Mouse (Mus musculus) retina, adult 2 months (tissue): ENCODE measurements around the gene Slc25a19.

Experiments used
- DNase-seq: peaks from one replicate; pipeline ENCODE4 v3.0.0-alpha.2; 2012; ENCODE audit warnings: low read depth, low spot score

Gene Slc25a19

GRCm38 (mm10) chr11:115599722-115600121 is 28.4 kb downstream of the Slc25a19 start:
- DNase-seq = no peak

DNA sequence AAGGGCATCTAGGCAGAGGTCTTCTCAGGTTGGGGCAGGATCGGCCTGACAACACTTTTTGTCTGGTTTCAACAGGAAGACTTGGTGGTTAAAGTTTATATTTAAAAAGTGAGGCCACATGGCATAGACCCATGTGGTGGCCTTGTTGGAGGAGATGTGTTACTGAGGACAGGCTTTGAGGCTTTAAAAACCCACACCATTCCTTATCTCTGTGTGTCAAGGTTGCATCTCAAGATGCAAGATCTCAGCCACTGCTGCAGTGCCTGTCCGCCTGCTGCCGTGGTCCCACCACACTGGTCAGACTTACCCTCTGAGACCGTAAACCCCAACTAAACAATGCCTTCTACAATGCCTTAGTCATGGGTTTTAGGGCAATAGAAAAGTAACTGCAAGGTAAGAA is 29.8 kb downstream of the Slc25a19 start:
- no peak for DNase-seq

DNA sequence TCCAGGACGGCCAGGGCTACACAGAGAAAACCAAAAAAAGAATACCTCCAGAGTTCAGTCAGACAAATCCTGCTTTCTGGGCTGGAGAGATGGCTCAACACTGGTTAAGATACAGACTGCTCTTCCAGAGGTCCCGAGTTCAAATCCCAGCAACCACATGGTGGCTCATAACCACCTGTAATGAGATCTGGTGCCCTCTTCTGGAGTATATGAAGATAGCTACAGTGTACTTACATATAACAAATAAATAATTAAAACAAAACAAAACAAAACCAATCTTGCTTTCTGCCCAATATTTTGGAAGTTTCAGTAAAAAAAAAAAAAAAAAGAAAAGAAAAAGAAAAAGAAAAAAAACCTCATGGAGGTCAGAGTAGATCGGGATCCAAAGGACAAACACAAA is 32.9 kb downstream of the Slc25a19 start:
- DNase-seq = no peak

DNA sequence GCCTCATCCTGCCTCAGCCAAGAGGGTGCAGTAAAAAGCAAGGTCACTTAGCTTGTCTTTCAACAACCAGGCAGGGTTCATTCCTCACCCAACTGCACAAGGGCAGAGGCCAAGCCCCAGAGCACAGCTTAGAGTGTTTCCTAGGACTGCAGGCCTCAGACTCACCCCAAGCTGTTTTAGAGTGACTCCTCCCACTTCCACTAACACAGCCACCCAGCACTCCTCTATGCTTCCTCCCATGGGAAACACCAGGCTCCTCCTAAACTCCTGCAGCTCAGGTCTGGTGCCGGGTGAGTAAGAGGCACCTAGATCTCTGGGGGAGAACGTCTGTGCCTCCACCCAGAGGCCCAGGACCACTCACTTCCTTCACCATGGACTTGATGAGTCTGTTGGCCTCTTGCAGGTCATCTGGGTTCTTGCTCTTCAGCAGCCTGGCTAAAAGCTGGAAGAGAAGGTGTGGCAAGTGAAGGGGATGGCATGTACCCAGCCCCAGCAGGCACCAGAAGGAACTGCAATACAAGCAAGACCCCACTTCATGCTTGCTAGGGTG is 37.5 kb downstream of the Slc25a19 start:
- no peak for DNase-seq

GRCm38 (mm10) chr11:115587984-115588383 is 40.1 kb downstream of the Slc25a19 start:
- no peak for DNase-seq

GRCm38 (mm10) chr11:115586403-115586802 is 41.7 kb downstream of the Slc25a19 start:
- no peak for DNase-seq

GRCm38 (mm10) chr11:115585573-115586100 is 42.5 kb downstream of the Slc25a19 start:
- no peak for DNase-seq

DNA sequence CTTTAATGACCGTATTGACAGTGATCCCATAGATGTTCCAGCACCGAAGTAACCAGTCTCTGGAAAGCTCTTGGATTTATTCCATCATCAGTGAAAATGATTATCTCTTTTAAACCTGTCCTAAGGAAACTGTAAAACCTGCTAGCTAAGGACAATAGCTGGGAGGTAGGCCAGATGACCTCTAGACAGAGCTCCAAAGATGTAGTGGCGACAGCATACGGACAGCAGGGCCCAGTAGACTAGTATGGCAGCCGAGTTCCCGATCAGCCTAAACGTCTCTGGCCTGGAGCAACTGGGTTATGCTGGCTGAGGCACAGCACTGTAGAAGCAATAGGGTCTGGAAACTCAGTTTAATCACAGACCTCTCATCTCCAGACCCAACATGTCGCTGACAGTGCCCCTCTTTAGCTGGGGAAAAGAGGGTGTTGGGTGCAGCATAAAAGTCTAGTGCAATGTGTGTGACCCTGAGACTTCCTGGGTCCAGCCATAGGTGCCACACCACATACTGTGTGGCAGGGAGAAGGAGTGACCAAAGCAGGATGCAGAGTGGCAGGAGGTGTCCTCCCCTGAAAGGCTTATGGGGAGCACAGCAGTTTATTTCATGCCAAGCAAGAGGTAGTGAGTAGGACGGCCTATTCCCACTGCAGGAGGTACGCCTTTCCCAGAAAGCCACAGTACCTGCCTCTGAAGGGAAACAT is 43.6 kb downstream of the Slc25a19 start:
- DNase-seq = no peak

- DNase-seq = no peak
Observed at GRCm38 (mm10) chr11:115582913-115583606, 45.0 kb downstream of the Slc25a19 start.

DNA sequence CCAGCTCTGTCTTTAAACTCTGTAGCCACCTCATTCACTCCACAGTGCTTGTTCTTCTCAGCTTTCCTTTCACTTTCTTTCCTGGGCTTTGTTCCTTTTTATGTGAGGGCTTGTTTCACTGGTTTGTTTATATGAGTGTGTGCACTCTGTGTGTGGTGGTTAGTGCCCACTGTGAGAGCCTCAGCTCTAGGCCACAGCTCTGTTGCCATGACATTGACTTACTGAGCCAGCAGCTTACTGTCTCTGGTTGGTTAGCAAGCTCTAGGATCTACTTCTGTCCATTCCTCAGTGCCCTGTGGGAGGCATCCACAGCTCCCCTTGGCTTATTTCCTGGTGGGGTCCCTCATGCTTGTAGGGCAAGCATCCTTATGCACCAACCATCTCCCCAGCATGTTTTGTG is 49.0 kb downstream of the Slc25a19 start:
- DNase-seq = no peak

DNA sequence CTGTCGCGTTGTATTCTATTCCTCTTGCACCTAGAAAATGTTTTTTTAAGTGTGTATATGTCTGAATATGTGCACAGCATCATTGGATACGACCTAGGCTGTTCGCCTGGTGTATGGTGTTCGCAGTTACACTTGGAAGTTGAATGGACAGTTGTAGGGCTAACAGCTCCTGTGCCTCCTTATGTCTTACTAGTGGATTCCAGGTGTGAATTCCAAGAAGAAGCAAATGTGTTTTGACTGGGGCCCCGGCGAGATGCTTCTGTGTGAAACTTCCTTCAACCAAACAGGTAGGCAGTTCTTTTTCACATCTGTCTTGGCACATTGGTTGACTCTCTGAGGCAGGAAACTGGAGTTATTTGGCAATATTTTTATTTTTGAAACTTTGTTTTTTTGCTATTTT is 63.1 kb downstream of the Slc25a19 start:
- DNase-seq = no peak
